Mouse (Mus musculus): ENCODE measurements at regions not wholly inside any gene's neighbourhood (a gene's known extent, or its start where the extent isn't known, plus 50 kb on each side); places are given as distances from the start of the nearest gene placed in this dataset.

DNA sequence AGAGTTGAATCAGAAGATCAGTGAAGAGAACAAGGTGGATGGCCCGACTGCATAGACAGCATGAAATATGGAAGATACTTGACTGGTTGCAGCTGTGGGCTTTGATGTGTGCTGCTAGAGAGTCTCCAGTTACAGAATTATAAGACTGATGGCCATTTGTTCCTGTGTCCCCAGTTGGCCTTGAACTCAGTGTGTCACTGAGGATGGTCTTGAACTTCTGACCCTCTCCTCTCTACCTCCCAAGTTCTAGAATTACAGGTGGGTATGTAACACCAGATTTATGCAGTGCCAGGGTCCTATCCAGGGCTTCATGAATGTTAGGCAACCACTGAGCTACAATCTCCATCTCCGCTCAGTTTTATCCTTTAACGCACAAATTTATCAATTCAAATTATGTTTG, 146.1 kb downstream of the Basp1 start:
- no peak for TF ChIP-seq CTCF (IDR thresholded peaks at IDR 0.05; ENCODE audit: low read depth)
- no peak for TF ChIP-seq EP300 (IDR thresholded peaks at IDR 0.05; ENCODE audit: low read depth)

All from heart, postnatal 0 days (tissue).